Mouse (Mus musculus) erythroblast, embryonic 14.5 days (primary cell): Measurements from ENCODE around the gene Ccdc177.

Experiments used
- GATA1 ChIP-seq: IDR thresholded peaks from 2 replicates; pipeline ENCODE4 v1.6.1; 2012; ENCODE audit warnings: low read length, inconsistent platforms, mixed read lengths
- TAL1 ChIP-seq: IDR thresholded peaks from 3 replicates; pipeline ENCODE4 v1.6.1; 2012; ENCODE audit warnings: low read length, inconsistent platforms, mixed read lengths

- TF ChIP-seq GATA1: no peak
- no peak for TF ChIP-seq TAL1
Measured at GRCm38 (mm10) chr12:80739482-80739881, 21.0 kb downstream of the Ccdc177 start.
